Mouse (Mus musculus) cerebellum, postnatal 4 days (tissue): ENCODE data around the gene Dnajb9.
"Not testable (repeated sequence)": the region's sequence is repeated elsewhere in the genome, so short reads cannot be mapped to it uniquely, and the experiment has no call there.

ENCODE experiments used
- DNase-seq, 2 experiments: peaks; one replicate each; pipeline ENCODE4 v3.0.0; 2022; ENCODE audit warnings: low spot score in 2 of 2, mixed read lengths in 1 of 2

The Dnajb9 gene

GRCm38 (mm10) chr12:44209824-44210752 is at the start of gene Dnajb9:
Dnajb9 (minus strand) TSS chr12:44210326.
- DNase-seq, result peak; percentile 97 to 99

- DNase-seq, result no peak
These were observed 38.3 kb upstream of the Dnajb9 start for GRCm38 (mm10) chr12:44248309-44248977.

GRCm38 (mm10) chr12:44245739-44246138 is 35.6 kb upstream of the Dnajb9 start:
- DNase-seq, result no peak

GRCm38 (mm10) chr12:44242407-44242806 is 32.3 kb upstream of the Dnajb9 start:
- no peak for DNase-seq

GRCm38 (mm10) chr12:44241090-44241489 is 31.0 kb upstream of the Dnajb9 start:
- no peak for DNase-seq

- no peak for DNase-seq
These were observed 14.5 kb upstream of the Dnajb9 start for GRCm38 (mm10) chr12:44224650-44225049.

- DNase-seq, result no peak
These were observed 12.9 kb upstream of the Dnajb9 start for GRCm38 (mm10) chr12:44223044-44223443.

- peak; percentile 23 for DNase-seq
These were observed 11.7 kb upstream of the Dnajb9 start for GRCm38 (mm10) chr12:44221651-44222356.

GRCm38 (mm10) chr12:44221070-44221469 is 10.9 kb upstream of the Dnajb9 start, which contains the start of gene Pnpla8:
Pnpla8 (plus strand) TSS chr12:44221370.
- DNase-seq, result not testable (repeated sequence)

GRCm38 (mm10) chr12:44211555-44211954 is 1.4 kb upstream of the Dnajb9 start:
- DNase-seq, result no peak

GRCm38 (mm10) chr12:44209141-44209823 is 844 bp downstream of the Dnajb9 start:
- peak in 1 of 2 experiments; percentile 21 for DNase-seq

GRCm38 (mm10) chr12:44197873-44198525 is 12.1 kb downstream of the Dnajb9 start:
- DNase-seq, result no peak

GRCm38 (mm10) chr12:44181081-44181982 is 28.8 kb downstream of the Dnajb9 start:
- peak; percentile 30 to 54 for DNase-seq

GRCm38 (mm10) chr12:44177038-44177355 is 33.1 kb downstream of the Dnajb9 start:
- no peak for DNase-seq

- DNase-seq, result no peak
These were observed 33.6 kb downstream of the Dnajb9 start for GRCm38 (mm10) chr12:44176331-44177037.

- peak in 1 of 2 experiments; percentile 47 for DNase-seq
These were observed 43.2 kb downstream of the Dnajb9 start for GRCm38 (mm10) chr12:44166949-44167348.

GRCm38 (mm10) chr12:44159349-44159748 is 50.8 kb downstream of the Dnajb9 start:
- no peak for DNase-seq
